Mouse (Mus musculus) heart, adult 2 months (tissue): Measurements from ENCODE around the gene Rbm48. TPM values are rescaled to one million over a fixed set of nuclear protein-coding genes. Genes with fewer than 3 reads are reported as not detected.
"Not testable (repeated sequence)": the region's sequence is repeated elsewhere in the genome, so short reads cannot be mapped to it uniquely, and the experiment has no call there.

Experiments used
- DNase-seq, 2 experiments: peaks; one replicate each; pipeline ENCODE4 v3.0.0; 2021
- H3K27ac ChIP-seq: fragments of 200-600 bp; 2 replicates; pipeline ENCODE4 v1.8.1; 2022
- H3K27me3 ChIP-seq: fragments of 200-500 bp; 2 replicates; pipeline ENCODE4 v1.6.1; 2012; ENCODE audit warnings: mild to moderate bottlenecking, low read length, inconsistent platforms, mixed read lengths; ENCODE audit not compliant: control insufficient read depth, insufficient read depth
- H3K36me3 ChIP-seq: fragments of 200-500 bp; 2 replicates; pipeline ENCODE4 v1.6.1; 2012; ENCODE audit warnings: low read length, inconsistent platforms; ENCODE audit not compliant: control insufficient read depth, insufficient read depth
- H3K4me1 ChIP-seq: fragments of 200-500 bp; 2 replicates; pipeline ENCODE4 v1.6.1; 2011; ENCODE audit warnings: low read length; ENCODE audit not compliant: control insufficient read depth, insufficient read depth
- H3K4me3 ChIP-seq: fragments of 200-600 bp; 2 replicates; pipeline ENCODE4 v1.8.1; 2022
- H3K79me2 ChIP-seq: fragments of 200-500 bp; replicated peaks from 2 replicates; pipeline ENCODE4 v1.6.1; 2012; ENCODE audit warnings: mild to moderate bottlenecking, inconsistent platforms, low read length, moderate library complexity, mixed read lengths; ENCODE audit not compliant: control insufficient read depth, insufficient read depth
- H3K9ac ChIP-seq: fragments of 200-500 bp; 2 replicates; pipeline ENCODE4 v1.6.1; 2012; ENCODE audit warnings: low read depth, mild to moderate bottlenecking, control low read depth, inconsistent platforms, low read length, mixed read lengths
- CTCF ChIP-seq: fragments of 200-600 bp; IDR thresholded peaks from 2 replicates; pipeline ENCODE4 v1.8.1; 2022; ENCODE audit warnings: antibody characterized with exemption, mild to moderate bottlenecking, moderate library complexity
- EP300 ChIP-seq: fragments of 200-500 bp; IDR thresholded peaks from 2 replicates; pipeline ENCODE4 v1.6.1; 2011; ENCODE audit warnings: low read depth, low read length, control low read depth; ENCODE audit not compliant: insufficient read depth
- POLR2A ChIP-seq: fragments of 200-500 bp; IDR thresholded peaks from 2 replicates; pipeline ENCODE4 v1.6.1; 2011; ENCODE audit warnings: mild to moderate bottlenecking, low read depth, low read length, control low read depth; ENCODE audit not compliant: insufficient read depth
- WGBS: fragments of 180-500 bp; shearing (Covaris S2); methylation state at CpG from one replicate; pipeline ENCODE4 v1.1.7; 2018; 5-methylcytosine and 5-hydroxymethylcytosine counted together
- intact Hi-C: fragments of 180-260 bp; cut with DNase I; formaldehyde crosslinking; loops from one replicate; pipeline ENCODE4 v1.15.1; 2025
- polyA plus RNA-seq: library from polyadenylated mRNA; depleted of rRNA; stranded (reverse); fragments of >200 nt; gene quantifications from 2 replicates; pipeline ENCODE4 v1.2.3, GENCODE M21; 2012
- total RNA-seq, 2 experiments: library from RNA; stranded (reverse); gene quantifications; 2 replicates each; pipeline ENCODE4 v1.2.3; 2021

The Rbm48 gene
- total and polyA plus RNA-seq, 3 experiments, result 2.8 to 5.0 (median 3.5) TPM

- no peak overlapping the region for H3K9ac ChIP-seq
- H3K27ac ChIP-seq, result no peak overlapping the region
- 85% methylated on average over 5 of the region's 5 CpGs for WGBS
- no peak for DNase-seq
- intact Hi-C loops, result no loop called here
- TF ChIP-seq EP300 (no peak), CTCF (no peak), POLR2A (no peak)
- no peaks in the 10 kb centered on the region for H3K4me1 ChIP-seq
- H3K27me3 ChIP-seq, result no peaks in the 10 kb centered on the region
- no peaks in the 10 kb centered on the region for H3K79me2 ChIP-seq
- no peak overlapping the region for H3K4me3 ChIP-seq
- H3K36me3 ChIP-seq, result no peaks in the 10 kb centered on the region
These were observed 35.9 kb upstream of the Rbm48 start for GRCm38 (mm10) chr5:3632285-3632684.

- H3K4me1 ChIP-seq, result no peaks in the 10 kb centered on the region
- no peaks in the 10 kb centered on the region for H3K36me3 ChIP-seq
- H3K4me3 ChIP-seq, result no peak overlapping the region
- TF ChIP-seq POLR2A (no peak), CTCF (no peak), EP300 (no peak)
- intact Hi-C loops, result no loop called here
- no peak overlapping the region for H3K9ac ChIP-seq
- DNase-seq, result no peak
- WGBS, result 73% methylated on average over 16 of the region's 16 CpGs
- H3K79me2 ChIP-seq, result no peaks in the 10 kb centered on the region
- no peaks in the 10 kb centered on the region for H3K27me3 ChIP-seq
- H3K27ac ChIP-seq, result no peak overlapping the region
These were observed 35.3 kb upstream of the Rbm48 start for GRCm38 (mm10) chr5:3631512-3632271.

GRCm38 (mm10) chr5:3630055-3630454, 33.7 kb upstream of the Rbm48 start:
- H3K27ac ChIP-seq, result no peak overlapping the region
- TF ChIP-seq CTCF (no peak), POLR2A (no peak), EP300 (no peak)
- 92% methylated on average over 5 of the region's 5 CpGs for whole genome bisulfite sequencing
- H3K4me3 ChIP-seq, result no peak overlapping the region
- H3K79me2 ChIP-seq, result no peaks in the 10 kb centered on the region
- no peaks in the 10 kb centered on the region for H3K4me1 ChIP-seq
- H3K27me3 ChIP-seq, result no peaks in the 10 kb centered on the region
- no peak for DNase-seq
- no peak overlapping the region for H3K9ac ChIP-seq
- intact Hi-C loops, result no loop called here
- no peaks in the 10 kb centered on the region for H3K36me3 ChIP-seq

GRCm38 (mm10) chr5:3620486-3620885, 24.1 kb upstream of the Rbm48 start:
- no peak for TF ChIP-seq CTCF
- no peak for TF ChIP-seq POLR2A
- TF ChIP-seq EP300, result no peak
- Histone ChIP-seq H3K27ac (no peak overlapping the region), H3K36me3 (no peaks in the 10 kb centered on the region; the same call in 1 of the 2 replicates), H3K4me1 (no peaks in the 10 kb centered on the region), H3K27me3 (no peaks in the 10 kb centered on the region), H3K9ac (no peak overlapping the region), H3K4me3 (no peak overlapping the region), H3K79me2 (no peaks in the 10 kb centered on the region)
- DNase-seq, result no peak
- WGBS, result 94% methylated on average over 7 of the region's 7 CpGs
- intact Hi-C loops, result no loop called here

- WGBS, result 97% methylated on average over 2 of the region's 2 CpGs
- H3K27me3 ChIP-seq, H3K9ac ChIP-seq, H3K36me3 ChIP-seq, H3K79me2 ChIP-seq, DNase-seq, H3K4me1 ChIP-seq, H3K4me3 ChIP-seq, H3K27ac ChIP-seq, intact Hi-C loops: not testable (repeated sequence)
- TF ChIP-seq CTCF, result peak; percentile 45
These were observed 15.4 kb upstream of the Rbm48 start for GRCm38 (mm10) chr5:3611835-3612234.

- no peaks in the 10 kb centered on the region for H3K4me1 ChIP-seq
- intact Hi-C loops, result no loop called here
- TF ChIP-seq CTCF (no peak), EP300 (no peak), POLR2A (no peak)
- H3K27me3 ChIP-seq, result no peaks in the 10 kb centered on the region
- no peak for DNase-seq
- H3K9ac ChIP-seq, result no peak overlapping the region
- H3K27ac ChIP-seq, result no peak overlapping the region
- no peak overlapping the region for H3K4me3 ChIP-seq
- WGBS, result 93% methylated on average over 7 of the region's 7 CpGs
- no peaks in the 10 kb centered on the region for H3K36me3 ChIP-seq
- H3K79me2 ChIP-seq, result no peaks in the 10 kb centered on the region
These were observed 12.9 kb upstream of the Rbm48 start for GRCm38 (mm10) chr5:3609241-3609640.
